Mouse (Mus musculus) E14TG2a.4 (cell line): ENCODE measurements around the gene Phf20.
A peak's percentile ranks its signal among the peaks of the same experiment; 100 is the strongest.

ENCODE experiments used
- H3K27me3 ChIP-seq: 2 replicates; pipeline ENCODE4 v1.6.1; 2014; ENCODE audit warnings: low read length, control low read depth; ENCODE audit not compliant: insufficient read depth
- H3K36me3 ChIP-seq: 2 replicates; pipeline ENCODE4 v1.6.1; 2014; ENCODE audit warnings: low read length, control low read depth; ENCODE audit not compliant: insufficient read depth
- H3K4me1 ChIP-seq: replicated peaks from 2 replicates; pipeline ENCODE4 v1.6.1; 2014; ENCODE audit warnings: low read depth, low read length, control low read depth
- H3K4me3 ChIP-seq: replicated peaks from 2 replicates; pipeline ENCODE4 v1.5.1; 2014; ENCODE audit warnings: mild to moderate bottlenecking, low read length
- H3K9me3 ChIP-seq: 2 replicates; pipeline ENCODE4 v1.6.1; 2014; ENCODE audit warnings: low read length, control low read depth
- CTCF ChIP-seq: conservative IDR thresholded peaks from 2 replicates; pipeline ENCODE4 v1.5.1; 2014; ENCODE audit warnings: low read length
- NANOG ChIP-seq: IDR thresholded peaks from 2 replicates; pipeline ENCODE4 v1.6.1; 2014; ENCODE audit warnings: borderline replicate concordance, low read length, mixed read lengths
- POU5F1 ChIP-seq: IDR thresholded peaks from 2 replicates; pipeline ENCODE4 v1.6.1; 2014; ENCODE audit warnings: low read length, borderline replicate concordance

The Phf20 gene

GRCm38 (mm10) chr2:156272553-156272952, 76.3 kb downstream of the Phf20 start:
- Histone ChIP-seq H3K9me3 (no peaks in the 10 kb centered on the region), H3K36me3 (peaks cover 83% of the 10 kb centered on the region), H3K4me1 (peaks cover 29% of the 10 kb centered on the region), H3K27me3 (no peaks in the 10 kb centered on the region), H3K4me3 (no peak overlapping the region)
- TF ChIP-seq CTCF (no peak), POU5F1 (no peak), NANOG (no peak)

DNA sequence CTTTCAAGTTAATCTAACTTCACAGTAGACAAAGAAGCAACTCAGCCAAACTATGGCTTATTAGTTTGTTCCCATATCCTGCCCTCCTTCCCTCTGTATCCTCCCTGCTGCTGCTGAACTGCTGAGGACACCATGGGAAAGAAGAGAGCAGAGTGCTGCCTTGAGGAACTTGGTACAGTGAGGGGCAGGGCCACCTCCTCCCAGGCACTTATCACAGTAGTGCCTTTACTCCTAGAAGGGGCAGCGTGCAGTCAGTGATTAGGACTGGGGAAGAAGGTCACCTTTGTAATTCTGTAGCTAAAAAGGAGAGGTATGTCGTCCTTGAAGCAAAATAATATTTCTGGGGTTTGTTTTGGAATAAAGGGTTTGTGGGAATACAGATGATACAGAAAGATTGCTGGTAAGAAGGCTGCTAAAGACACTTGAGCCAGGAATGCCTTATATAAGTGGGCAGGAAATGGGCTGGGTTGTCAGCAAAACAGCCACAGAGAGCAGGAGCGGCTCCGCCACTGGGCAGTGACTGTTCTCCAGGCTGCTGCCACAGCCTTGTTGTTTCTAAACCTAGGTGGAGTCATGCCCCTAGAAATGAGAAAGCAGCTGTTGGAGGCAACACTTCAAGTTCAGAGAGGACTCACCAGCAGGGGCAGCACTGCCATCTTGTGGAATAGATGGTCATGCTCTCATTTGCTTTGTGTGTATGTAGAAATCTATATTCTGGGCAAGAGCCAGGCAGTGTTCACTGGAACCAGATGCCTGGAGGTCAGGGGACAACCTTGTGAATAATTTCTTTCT, 82.2 kb downstream of the Phf20 start:
- TF ChIP-seq POU5F1 (no peak), CTCF (peak; percentile 53), NANOG (no peak)

GRCm38 (mm10) chr2:156281227-156281626, 85.0 kb downstream of the Phf20 start:
- Histone ChIP-seq H3K36me3 (peaks cover 100% of the 10 kb centered on the region), H3K4me3 (no peak overlapping the region), H3K4me1 (peaks cover 21% of the 10 kb centered on the region), H3K9me3 (no peaks in the 10 kb centered on the region), H3K27me3 (no peaks in the 10 kb centered on the region)
- TF ChIP-seq CTCF (no peak), POU5F1 (no peak)

More for the DNA sequence above, 82.2 kb downstream of the Phf20 start:
- no peaks in the 10 kb centered on the region for H3K27me3 ChIP-seq
- H3K9me3 ChIP-seq = no peaks in the 10 kb centered on the region
- H3K36me3 ChIP-seq = peaks cover 89% of the 10 kb centered on the region
- H3K4me3 ChIP-seq = no peak overlapping the region
- peaks cover 15% of the 10 kb centered on the region for H3K4me1 ChIP-seq

DNA sequence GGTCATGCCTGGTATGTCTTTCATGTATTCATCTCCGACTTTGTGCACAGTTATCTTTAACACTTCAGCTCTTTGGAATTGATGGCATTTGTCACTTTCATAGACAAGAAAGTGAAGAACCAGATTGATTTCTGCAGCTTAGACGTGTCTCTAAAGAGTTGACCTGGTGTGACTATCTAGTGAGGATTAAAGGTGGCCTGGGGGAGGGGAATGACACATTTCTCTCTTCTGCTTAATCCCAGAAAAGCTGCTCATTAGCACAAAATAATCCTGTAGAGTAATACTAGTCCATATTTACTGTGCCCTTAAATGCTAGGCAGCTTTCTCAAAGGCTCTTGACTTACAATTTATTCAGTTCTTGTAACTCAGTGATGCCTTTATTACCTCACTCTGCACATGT, 88.9 kb downstream of the Phf20 start:
- peaks cover 100% of the 10 kb centered on the region for H3K36me3 ChIP-seq
- H3K4me3 ChIP-seq = no peak overlapping the region
- H3K4me1 ChIP-seq = peaks cover 27% of the 10 kb centered on the region
- no peaks in the 10 kb centered on the region for H3K9me3 ChIP-seq
- H3K27me3 ChIP-seq = no peaks in the 10 kb centered on the region
- TF ChIP-seq POU5F1 = no peak
- no peak for TF ChIP-seq NANOG
- TF ChIP-seq CTCF = no peak

- H3K4me1 ChIP-seq = peaks cover 27% of the 10 kb centered on the region
- H3K27me3 ChIP-seq = no peaks in the 10 kb centered on the region
- H3K36me3 ChIP-seq = peaks cover 99% of the 10 kb centered on the region
- no peak overlapping the region for H3K4me3 ChIP-seq
- TF ChIP-seq POU5F1 (no peak), CTCF (peak; percentile 32)
- H3K9me3 ChIP-seq = no peaks in the 10 kb centered on the region
Observed at GRCm38 (mm10) chr2:156286733-156287132, 90.5 kb downstream of the Phf20 start.

DNA sequence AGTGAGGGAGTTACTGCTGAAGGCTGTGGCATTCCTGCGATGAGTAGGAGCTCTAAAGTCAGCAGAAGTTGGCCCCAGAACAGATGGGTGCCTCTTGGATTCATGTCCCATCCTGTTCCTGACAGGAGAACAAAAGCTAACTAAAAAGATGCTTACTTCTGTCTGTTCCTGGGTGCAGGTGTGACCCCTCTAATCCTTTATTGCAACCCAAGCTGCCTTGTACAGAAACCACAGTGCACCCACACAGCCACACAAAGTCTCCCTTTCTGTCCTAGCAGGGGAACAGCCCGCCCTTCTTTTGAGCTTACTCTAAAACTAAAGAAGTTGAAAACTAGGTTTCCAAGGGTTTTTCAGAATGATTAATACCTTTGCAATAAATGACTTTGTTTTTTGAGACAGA, 92.0 kb downstream of the Phf20 start:
- H3K36me3 ChIP-seq = peaks cover 99% of the 10 kb centered on the region
- TF ChIP-seq CTCF (no peak), NANOG (no peak), POU5F1 (no peak)

DNA sequence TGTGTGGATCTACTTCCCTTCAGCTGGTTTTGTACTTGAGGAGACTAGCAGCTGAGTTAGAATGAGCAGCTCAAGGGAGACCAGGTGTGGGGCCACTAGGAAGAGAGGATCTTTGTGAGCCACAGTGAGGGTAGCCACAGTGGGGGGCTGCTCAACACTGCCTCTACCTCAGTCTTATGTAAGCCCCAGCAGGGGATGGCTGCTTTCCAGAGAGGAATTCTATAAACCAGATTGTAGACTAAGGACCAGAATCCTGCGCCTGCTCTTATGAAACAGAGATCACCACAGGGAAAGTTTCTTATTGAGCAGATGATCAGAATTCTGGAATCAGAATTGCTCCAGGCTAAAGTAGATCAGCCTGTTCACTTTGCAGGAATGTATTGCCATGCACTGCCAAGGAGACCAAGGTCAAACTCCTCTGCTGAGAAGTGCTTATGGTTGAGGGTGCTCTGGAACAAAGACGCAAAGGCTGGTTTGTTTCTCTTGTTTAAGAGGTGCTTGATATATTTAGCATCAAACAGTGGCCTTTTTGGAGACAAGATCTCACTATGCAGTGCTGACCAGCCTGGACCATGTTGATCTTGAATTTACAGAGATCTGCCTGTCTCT, 93.4 kb downstream of the Phf20 start:
- Histone ChIP-seq H3K27me3 (no peaks in the 10 kb centered on the region), H3K9me3 (no peaks in the 10 kb centered on the region), H3K4me1 (peaks cover 27% of the 10 kb centered on the region), H3K4me3 (no peak overlapping the region), H3K36me3 (peaks cover 99% of the 10 kb centered on the region)
- TF ChIP-seq POU5F1 (no peak), CTCF (no peak), NANOG (no peak)

More for the DNA sequence above, 92.0 kb downstream of the Phf20 start:
- H3K4me3 ChIP-seq = no peak overlapping the region
- no peaks in the 10 kb centered on the region for H3K27me3 ChIP-seq
- H3K4me1 ChIP-seq = peaks cover 27% of the 10 kb centered on the region
- H3K9me3 ChIP-seq = no peaks in the 10 kb centered on the region

GRCm38 (mm10) chr2:156291998-156292397, 95.7 kb downstream of the Phf20 start:
- no peaks in the 10 kb centered on the region for H3K27me3 ChIP-seq
- H3K9me3 ChIP-seq = no peaks in the 10 kb centered on the region
- H3K36me3 ChIP-seq = peaks cover 99% of the 10 kb centered on the region
- H3K4me1 ChIP-seq = peaks cover 20% of the 10 kb centered on the region
- TF ChIP-seq NANOG = no peak
- TF ChIP-seq POU5F1 = no peak
- TF ChIP-seq CTCF = no peak
- H3K4me3 ChIP-seq = no peak overlapping the region
